Mouse (Mus musculus) neural tube, embryonic 11.5 days (tissue): ENCODE results near the gene Ccdc159. TPM values are rescaled to one million over a fixed set of nuclear protein-coding genes. Genes with fewer than 3 reads are reported as not detected.

Experiments used
- ATAC-seq: fragments of 200-750 bp; cut with Nextera tagmentation; 2 replicates; pipeline ENCODE4 v1.8.0; 2017; ENCODE audit warnings: moderate number of reproducible peaks, mild to moderate bottlenecking, moderate TSS enrichment, moderate library complexity; ENCODE audit not compliant: insufficient read depth, low FRiP score, low TSS enrichment
- DNase-seq: peaks from one replicate; pipeline ENCODE4 v3.0.0-alpha.2; 2015; ENCODE audit warnings: low spot score
- H3K27ac ChIP-seq: fragments of 300-500 bp; sonication (generic); 2 replicates; pipeline ENCODE4 v1.5.1; 2014; ENCODE audit warnings: low read depth, mild to moderate bottlenecking, low read length
- H3K27me3 ChIP-seq: fragments of 300-500 bp; sonication (generic); 2 replicates; pipeline ENCODE4 v1.6.1; 2014; ENCODE audit warnings: mild to moderate bottlenecking, low read length, mixed read lengths; ENCODE audit not compliant: control insufficient read depth, insufficient read depth
- H3K36me3 ChIP-seq: fragments of 300-500 bp; sonication (generic); 2 replicates; pipeline ENCODE4 v1.6.1; 2014; ENCODE audit warnings: mild to moderate bottlenecking, low read length, moderate library complexity, mixed read lengths; ENCODE audit not compliant: control insufficient read depth, insufficient read depth
- H3K4me1 ChIP-seq: fragments of 300-500 bp; sonication (generic); 2 replicates; pipeline ENCODE4 v1.6.1; 2014; ENCODE audit warnings: low read length, mixed read lengths; ENCODE audit not compliant: control insufficient read depth, insufficient read depth
- H3K4me2 ChIP-seq: fragments of 300-500 bp; sonication (generic); 2 replicates; pipeline ENCODE4 v1.6.1; 2014; ENCODE audit warnings: low read depth, mild to moderate bottlenecking, moderate library complexity
- H3K4me3 ChIP-seq: fragments of 300-500 bp; sonication (generic); 2 replicates; pipeline ENCODE4 v1.5.1; 2014; ENCODE audit warnings: low read depth, low read length
- H3K9ac ChIP-seq: fragments of 300-500 bp; sonication (generic); 2 replicates; pipeline ENCODE4 v1.6.1; 2014; ENCODE audit warnings: mild to moderate bottlenecking, low read length
- H3K9me3 ChIP-seq: fragments of 300-500 bp; sonication (generic); 2 replicates; pipeline ENCODE4 v1.6.1; 2016; ENCODE audit warnings: low read length; ENCODE audit not compliant: control insufficient read depth
- WGBS: fragments of 180-500 bp; shearing (Covaris S2); extraction: QIAGEN DNeasy Blood & Tissue Kit; methylation state at CpG from one replicate; pipeline ENCODE4 v1.1.7; 2014; 5-methylcytosine and 5-hydroxymethylcytosine counted together
- polyA plus RNA-seq: library from polyadenylated mRNA; unstranded; fragments of >200 nt; fragmentation: Nextera tagmentation; extraction: Ambion mirVana; gene quantifications from 2 replicates; pipeline ENCODE4 v1.2.1, GENCODE M21; 2014

The Ccdc159 gene
- 3.6 TPM in 2 replicates for polyA plus RNA-seq

DNA sequence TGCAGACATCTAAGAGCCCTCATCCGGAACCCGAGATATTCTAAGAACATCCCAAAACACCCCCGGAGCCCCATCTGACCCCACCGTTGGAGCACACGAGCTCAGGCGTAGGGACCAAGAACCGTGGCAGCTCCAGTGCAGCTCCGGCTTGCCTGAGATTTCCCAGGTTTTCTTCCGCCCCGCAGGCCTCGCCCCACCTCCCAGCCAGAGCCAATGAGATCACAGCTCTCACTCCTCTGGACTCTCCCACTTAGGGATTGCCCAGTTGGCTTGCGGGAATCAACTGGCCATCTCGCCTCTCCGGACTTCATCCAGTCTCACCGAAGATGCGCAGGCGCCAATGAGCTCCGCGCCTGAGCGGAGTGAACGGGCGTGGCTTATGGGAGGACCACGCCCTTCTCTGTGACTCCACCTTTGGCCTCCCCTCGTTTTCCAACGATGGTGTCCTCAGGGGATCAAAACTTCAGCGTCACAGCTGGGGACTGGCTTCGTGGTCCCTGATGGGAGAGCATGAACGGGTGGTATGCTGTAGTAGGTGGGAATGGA is at the start of gene Ccdc159, which contains the start of gene Tmem205:
Gene Ccdc159, plus strand, starts transcription at position 264 of the 546 bp plus-strand sequence.
Gene Tmem205, minus strand, starts transcription at position 349 of the 546 bp plus-strand sequence.
- Histone ChIP-seq H3K4me3 (peak within 1 kb of the TSS; percentile 41), H3K27ac (no peak within 1 kb of the TSS), H3K4me2 (peak within 1 kb of the TSS; percentile 39), H3K9me3 (no peaks in the 10 kb centered on the region), H3K9ac (peak within 1 kb of the TSS; percentile 58), H3K36me3 (no peaks in the 10 kb centered on the region), H3K27me3 (no peaks in the 10 kb centered on the region), H3K4me1 (no peaks in the 10 kb centered on the region)
- ATAC-seq (peak; percentile 98), DNase-seq (peak; percentile 96)
- under 1% methylated on average over 28 of the region's 28 CpGs for WGBS

DNA sequence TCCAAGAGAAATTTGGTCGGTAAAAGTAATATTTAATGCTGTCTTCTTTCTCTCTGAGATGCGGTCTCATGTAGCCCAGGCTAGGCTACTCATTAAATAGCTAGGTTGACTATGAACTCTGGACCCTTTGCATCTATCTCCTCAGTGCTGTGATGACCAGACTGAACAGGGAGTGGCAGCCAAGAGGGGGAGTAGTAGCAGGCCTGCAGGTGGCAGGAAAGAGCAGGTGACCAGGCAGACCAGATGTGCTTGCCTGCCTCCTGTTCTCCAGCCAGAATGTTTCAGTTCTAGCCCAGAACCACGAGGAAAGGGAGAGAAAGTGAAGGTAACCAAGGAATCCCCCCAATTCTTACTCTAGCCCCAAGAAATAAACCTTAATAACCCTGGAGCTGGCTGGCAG is 38.0 kb upstream of the Ccdc159 start:
- DNase-seq = no peak
- no peaks in the 10 kb centered on the region for H3K36me3 ChIP-seq
- WGBS = 69% methylated on average over 3 of the region's 3 CpGs

DNA sequence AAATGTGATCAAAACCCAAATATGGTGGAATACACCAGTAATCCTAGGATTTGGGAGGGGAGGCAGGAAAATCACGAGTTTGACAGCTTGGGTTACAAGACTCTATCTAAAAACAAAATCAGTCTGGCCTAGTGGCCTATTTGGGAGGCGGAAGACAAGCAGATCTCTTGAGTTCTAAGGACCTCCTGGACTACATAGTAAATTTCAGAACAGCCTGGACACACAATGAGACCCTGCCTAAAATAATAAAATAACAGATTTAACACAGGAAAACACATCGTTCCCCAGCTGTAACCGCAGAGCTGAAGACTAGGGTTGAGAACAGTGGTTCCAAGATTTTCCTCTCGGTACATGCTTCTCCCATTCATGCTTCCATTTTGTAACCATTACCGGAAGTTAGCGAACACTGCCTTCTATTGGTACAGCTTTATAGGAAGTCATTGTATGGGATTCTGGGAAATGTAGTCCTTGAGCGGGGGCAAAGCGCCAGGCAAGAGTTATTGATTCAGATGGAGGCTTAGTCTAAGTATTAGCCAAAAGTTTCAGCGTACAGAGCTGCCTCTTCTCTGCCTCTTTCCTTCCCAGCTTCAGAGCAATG is 25.9 kb upstream of the Ccdc159 start:
- DNase-seq (peak; percentile 62), ATAC-seq (peak; percentile 71)
- no peaks in the 10 kb centered on the region for H3K9me3 ChIP-seq
- no peaks in the 10 kb centered on the region for H3K27me3 ChIP-seq
- H3K27ac ChIP-seq = no peak overlapping the region
- H3K9ac ChIP-seq = peak overlapping the region; percentile 29; the same call in 1 of the 2 replicates
- H3K4me1 ChIP-seq = no peaks in the 10 kb centered on the region
- no peaks in the 10 kb centered on the region for H3K36me3 ChIP-seq
- peak overlapping the region; percentile 42 for H3K4me2 ChIP-seq
- H3K4me3 ChIP-seq = peak overlapping the region; percentile 32
- WGBS = 20% methylated on average over 10 of the region's 10 CpGs

More for the DNA sequence above, 38.0 kb upstream of the Ccdc159 start:
- no peak overlapping the region for H3K4me2 ChIP-seq
- no peak overlapping the region for H3K4me3 ChIP-seq
- no peaks in the 10 kb centered on the region for H3K4me1 ChIP-seq
- no peaks in the 10 kb centered on the region for H3K27me3 ChIP-seq
- no peak for ATAC-seq
- no peak overlapping the region for H3K27ac ChIP-seq
- no peak overlapping the region for H3K9ac ChIP-seq
- no peaks in the 10 kb centered on the region for H3K9me3 ChIP-seq

DNA sequence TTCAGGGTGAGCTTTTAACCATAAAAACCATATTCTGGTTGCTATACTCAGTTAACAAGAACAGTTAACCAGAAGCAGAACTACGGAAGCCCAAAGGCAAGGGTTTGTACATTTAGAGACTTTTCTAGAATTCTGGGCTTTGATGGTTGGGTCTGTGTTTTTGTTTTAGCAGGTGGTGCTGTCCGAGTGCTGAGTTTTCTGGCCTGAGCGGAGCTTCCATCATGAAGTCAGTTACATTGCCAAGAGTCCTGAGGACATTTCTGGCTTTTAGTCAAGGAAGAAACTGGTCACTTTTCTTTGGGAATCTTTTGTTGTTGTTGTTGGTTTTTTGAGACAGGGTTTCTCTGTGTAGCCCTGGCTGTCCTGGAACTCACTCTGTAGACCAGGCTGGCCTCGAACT is 23.2 kb upstream of the Ccdc159 start:
- Histone ChIP-seq H3K27me3 (no peaks in the 10 kb centered on the region), H3K4me3 (no peak overlapping the region), H3K4me2 (no peak overlapping the region), H3K36me3 (no peaks in the 10 kb centered on the region), H3K9ac (no peak overlapping the region), H3K9me3 (no peaks in the 10 kb centered on the region), H3K4me1 (no peaks in the 10 kb centered on the region), H3K27ac (no peak overlapping the region)
- no peak for ATAC-seq
- 85% methylated on average over 4 of the region's 4 CpGs for WGBS
- no peak for DNase-seq

DNA sequence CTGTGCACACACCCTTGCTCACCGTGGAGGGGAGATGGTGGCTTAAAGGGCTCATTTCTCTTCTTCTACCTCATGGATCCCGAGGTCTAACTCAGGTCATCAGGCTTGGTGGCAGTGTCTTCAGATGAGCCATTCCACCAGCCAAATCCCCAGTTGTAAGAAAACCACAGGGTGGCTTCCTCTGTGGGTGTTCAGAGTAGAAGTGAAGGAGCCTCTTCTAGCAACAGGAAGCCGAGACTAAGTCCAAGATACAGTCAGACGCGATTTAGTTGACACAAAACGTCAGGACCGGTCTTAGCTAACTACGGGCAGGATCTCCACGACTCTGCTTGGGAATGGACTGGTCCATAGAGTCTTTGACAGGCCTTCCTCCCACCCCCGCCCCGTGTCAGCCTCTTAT is 19.1 kb upstream of the Ccdc159 start:
- Histone ChIP-seq H3K27ac (no peak overlapping the region), H3K27me3 (no peaks in the 10 kb centered on the region), H3K4me3 (no peak overlapping the region), H3K9ac (no peak overlapping the region), H3K4me1 (no peaks in the 10 kb centered on the region), H3K9me3 (no peaks in the 10 kb centered on the region), H3K36me3 (no peaks in the 10 kb centered on the region), H3K4me2 (no peak overlapping the region)
- ATAC-seq = no peak
- WGBS = 80% methylated on average over 11 of the region's 11 CpGs
- no peak for DNase-seq

DNA sequence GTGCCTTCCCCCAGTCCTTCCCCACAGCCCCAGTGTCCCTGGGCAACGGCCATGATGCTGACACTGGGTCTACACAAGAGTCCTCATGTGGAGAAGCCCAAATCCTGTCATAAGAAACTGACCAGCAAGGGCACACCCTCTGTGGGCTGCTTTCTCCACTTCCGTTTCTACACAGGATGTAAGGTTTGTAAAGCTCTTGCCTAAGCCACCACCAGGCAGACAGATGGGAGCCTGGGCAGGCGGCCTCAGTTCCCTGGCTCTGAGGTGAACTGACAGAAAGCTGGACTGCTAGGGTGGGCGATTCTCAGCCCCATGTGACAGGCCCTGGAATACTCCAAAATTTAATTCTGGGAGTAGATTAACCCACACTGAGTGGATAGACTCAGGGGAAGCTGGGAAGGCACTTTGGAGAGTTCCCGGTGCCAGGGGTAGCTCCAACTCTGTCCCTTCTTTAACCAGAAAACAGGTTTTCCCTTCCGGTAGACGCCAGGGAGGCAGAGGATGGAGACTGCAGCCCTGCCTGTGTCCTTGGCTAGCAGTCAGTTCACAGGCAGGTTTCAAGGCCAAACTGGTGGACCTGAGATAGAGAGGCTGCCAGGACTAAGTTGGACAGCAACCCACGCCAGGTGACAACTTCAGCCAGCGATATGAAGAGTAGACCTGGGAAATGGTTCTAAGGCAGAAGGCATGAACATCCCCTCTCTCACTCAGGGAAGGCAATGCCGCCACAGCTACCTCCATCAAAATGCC is 17.6 kb upstream of the Ccdc159 start:
- Histone ChIP-seq H3K9me3 (no peaks in the 10 kb centered on the region), H3K4me1 (no peaks in the 10 kb centered on the region), H3K4me2 (no peak overlapping the region), H3K27me3 (no peaks in the 10 kb centered on the region), H3K36me3 (no peaks in the 10 kb centered on the region; the same call in 1 of the 2 replicates), H3K27ac (no peak overlapping the region), H3K4me3 (no peak overlapping the region), H3K9ac (no peak overlapping the region)
- DNase-seq = no peak
- no peak for ATAC-seq
- WGBS = 79% methylated on average over 10 of the region's 10 CpGs

DNA sequence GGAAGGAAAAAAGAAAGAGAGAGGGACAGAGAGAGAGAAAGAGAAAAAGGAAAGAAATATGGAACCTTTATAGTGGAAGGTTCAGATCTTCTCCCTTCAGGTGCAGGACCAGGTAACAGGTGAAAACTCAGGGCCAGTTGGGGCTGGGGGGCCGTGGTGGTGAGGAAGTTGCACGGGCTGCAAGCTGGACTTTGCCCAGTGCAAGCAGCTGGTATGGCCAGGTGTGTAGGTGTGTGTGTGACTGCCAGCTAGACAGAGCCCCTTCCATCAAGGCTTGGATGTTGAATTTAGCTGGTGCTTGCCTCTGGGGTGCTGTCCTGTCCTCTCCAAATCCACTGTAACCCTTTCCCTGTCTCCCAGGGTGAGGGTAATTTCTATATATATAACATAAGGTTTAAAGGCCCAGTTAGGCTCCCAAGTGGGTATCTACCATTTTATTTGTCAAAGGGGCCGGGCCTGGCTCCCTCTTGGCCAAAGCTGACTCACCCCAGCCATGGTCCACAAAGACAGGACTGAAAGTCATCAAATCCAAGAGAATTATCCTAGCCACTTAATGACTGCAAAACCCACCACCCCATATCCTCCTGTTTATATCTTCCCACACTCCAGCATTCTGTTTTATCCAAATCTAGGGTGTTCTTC is 10.3 kb upstream of the Ccdc159 start:
- Histone ChIP-seq H3K4me2 (peak overlapping the region; percentile 96), H3K27ac (no peak overlapping the region), H3K9ac (0 out of 2 replicates have a peak overlapping the region, but pooled peaks have one; percentile 15), H3K4me3 (peak overlapping the region; percentile 59), H3K36me3 (no peaks in the 10 kb centered on the region; the same call in 1 of the 2 replicates), H3K4me1 (no peaks in the 10 kb centered on the region), H3K27me3 (peaks cover 8% of the 10 kb centered on the region; the same call in 1 of the 2 replicates), H3K9me3 (no peaks in the 10 kb centered on the region)
- ATAC-seq (no peak), DNase-seq (no peak)
- 62% methylated on average over 3 of the region's 3 CpGs for WGBS

DNA sequence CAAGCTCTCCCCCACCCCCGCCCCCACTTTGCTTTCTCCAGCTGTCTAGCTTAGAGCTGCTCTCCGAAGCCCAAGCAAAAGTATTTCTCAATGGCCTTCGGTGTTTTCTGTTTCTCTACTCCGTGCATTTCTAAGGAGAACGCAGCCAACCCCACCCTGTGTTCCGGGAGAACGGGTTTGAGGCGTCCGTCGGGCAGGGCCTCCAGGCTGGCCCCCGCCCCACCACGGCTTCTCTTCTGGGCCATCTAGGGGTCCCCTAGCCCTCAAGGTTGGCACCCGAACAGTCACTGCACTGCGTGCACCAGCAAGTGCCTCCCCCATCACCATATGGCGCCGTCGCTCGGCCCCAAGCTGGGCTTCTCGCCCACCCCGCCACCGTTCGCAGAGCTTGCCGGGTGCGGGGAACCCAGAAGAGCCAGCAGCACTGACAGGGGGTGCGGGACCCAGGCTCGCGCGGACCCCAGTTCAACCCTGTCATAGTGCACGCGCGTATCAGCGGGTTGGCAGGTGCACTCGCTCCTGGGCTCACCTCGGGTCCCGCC is 9.7 kb upstream of the Ccdc159 start:
- no peaks in the 10 kb centered on the region for H3K4me1 ChIP-seq
- ATAC-seq (peak; percentile 0), DNase-seq (no peak)
- H3K27ac ChIP-seq = peak overlapping the region; percentile 10; the same call in 1 of the 2 replicates
- no peaks in the 10 kb centered on the region; the same call in 1 of the 2 replicates for H3K36me3 ChIP-seq
- H3K9me3 ChIP-seq = no peaks in the 10 kb centered on the region
- peaks cover 8% of the 10 kb centered on the region; the same call in 1 of the 2 replicates for H3K27me3 ChIP-seq
- H3K4me3 ChIP-seq = peak overlapping the region; percentile 59
- peak overlapping the region; percentile 72 for H3K9ac ChIP-seq
- H3K4me2 ChIP-seq = peak overlapping the region; percentile 96
- whole genome bisulfite sequencing = 3% methylated on average over 35 of the region's 35 CpGs
